Mouse (Mus musculus) CH12.LX (cell line): ENCODE measurements around the gene Cmtm8. TPM values are rescaled to one million over a fixed set of nuclear protein-coding genes. Genes with fewer than 3 reads are reported as not detected.
A peak's percentile ranks its signal among the peaks of the same experiment; 100 is the strongest.

Experiments used
- DNase-seq: peaks from one replicate; pipeline ENCODE4 v3.0.0-alpha.2; 2013; ENCODE audit errors: extremely low read depth
- H3K27ac ChIP-seq: 2 replicates; pipeline ENCODE4 v1.5.1; 2012; ENCODE audit warnings: low read depth, mild to moderate bottlenecking, control low read depth, moderate library complexity; ENCODE audit not compliant: insufficient read depth
- H3K27me3 ChIP-seq: replicated peaks from 2 replicates; pipeline ENCODE3; 2012; ENCODE audit warnings: inconsistent platforms
- H3K36me3 ChIP-seq, 2 experiments: replicated peaks in 1 of 2; 2 replicates each; pipeline versions ENCODE3 to v1.6.1; 2012; ENCODE audit warnings: inconsistent platforms in 1 of 2, low read length in 1 of 2, mild to moderate bottlenecking in 1 of 2, mixed read lengths in 1 of 2, moderate library complexity in 1 of 2; ENCODE audit not compliant: control insufficient read depth in 1 of 2, insufficient read depth in 1 of 2
- H3K4me1 ChIP-seq, 2 experiments: 2 replicates each; pipeline ENCODE4 v1.6.1; 2012; ENCODE audit warnings: inconsistent platforms in 1 of 2, moderate library complexity in 1 of 2; ENCODE audit not compliant: insufficient read depth in 2 of 2, control insufficient read depth in 1 of 2
- H3K4me2 ChIP-seq: 2 replicates; pipeline ENCODE4 v1.6.1; 2012; ENCODE audit warnings: low read depth, mild to moderate bottlenecking, control low read depth; ENCODE audit not compliant: poor library complexity, insufficient read depth, severe bottlenecking
- H3K4me3 ChIP-seq, 3 experiments: fragments of 150-350 bp in 1 of 3; sonication (generic) in 1 of 3; replicated peaks in 1 of 3; 2 replicates each; pipeline versions ENCODE3 to v1.5.1; 2011 to 2012; ENCODE audit warnings: low read depth in 2 of 3, low read length in 2 of 3, mild to moderate bottlenecking in 2 of 3, moderate library complexity in 2 of 3, control low read depth in 1 of 3, improper control_type of control experiment in 1 of 3, inconsistent platforms in 1 of 3, mixed read lengths in 1 of 3; ENCODE audit not compliant: poor library complexity in 1 of 3
- H3K79me2 ChIP-seq: replicated peaks from 2 replicates; pipeline ENCODE4 v1.6.1; 2012; ENCODE audit warnings: mild to moderate bottlenecking, moderate library complexity; ENCODE audit not compliant: control insufficient read depth, poor library complexity, insufficient read depth, severe bottlenecking; ENCODE audit errors: extremely low read depth
- H3K9ac ChIP-seq: 2 replicates; pipeline ENCODE4 v1.6.1; 2012; ENCODE audit warnings: low read depth, mild to moderate bottlenecking, control low read depth, moderate library complexity; ENCODE audit not compliant: insufficient read depth
- H3K9me3 ChIP-seq: replicated peaks from 2 replicates; pipeline ENCODE3; 2012; ENCODE audit warnings: low read length, inconsistent platforms, mixed read lengths
- BHLHE40 ChIP-seq: IDR thresholded peaks from 2 replicates; pipeline ENCODE4 v1.6.1; 2011; ENCODE audit warnings: mild to moderate bottlenecking, low read depth, low read length, improper control_type of control experiment
- CHD1 ChIP-seq: IDR thresholded peaks from 2 replicates; pipeline ENCODE4 v1.6.1; 2012; ENCODE audit warnings: low read depth, low read length, improper control_type of control experiment, inconsistent platforms
- CHD2 ChIP-seq: IDR thresholded peaks from 2 replicates; pipeline ENCODE4 v1.6.1; 2011; ENCODE audit warnings: low read length, improper control_type of control experiment
- CTCF ChIP-seq, 2 experiments: IDR thresholded peaks in 1 of 2; conservative IDR thresholded peaks in 1 of 2; 2 replicates each; pipeline ENCODE4 v1.5.1; 2011 to 2012; ENCODE audit warnings: low read depth in 2 of 2, low read length in 2 of 2, improper control_type of control experiment in 1 of 2, inconsistent platforms in 1 of 2, mild to moderate bottlenecking in 1 of 2, moderate library complexity in 1 of 2
- E2F4 ChIP-seq: IDR thresholded peaks from 2 replicates; pipeline ENCODE4 v1.6.1; 2011; ENCODE audit warnings: low read depth, low read length, improper control_type of control experiment; ENCODE audit not compliant: insufficient replicate concordance
- ELF1 ChIP-seq: IDR thresholded peaks from 2 replicates; pipeline ENCODE4 v1.6.1; 2014; ENCODE audit warnings: low read depth, mild to moderate bottlenecking, inconsistent platforms, low read length, improper control_type of control experiment
- EP300 ChIP-seq: IDR thresholded peaks from 2 replicates; pipeline ENCODE4 v1.6.1; 2011; ENCODE audit warnings: low read length, improper control_type of control experiment
- ETS1 ChIP-seq: conservative IDR thresholded peaks from 2 replicates; pipeline ENCODE4 v1.6.1; 2012; ENCODE audit warnings: low read depth, mild to moderate bottlenecking, inconsistent platforms, low read length, improper control_type of control experiment, moderate library complexity
- GABPA ChIP-seq: IDR thresholded peaks from 2 replicates; pipeline ENCODE4 v1.6.1; 2012; ENCODE audit warnings: low read depth, low read length, improper control_type of control experiment, inconsistent platforms; ENCODE audit not compliant: insufficient replicate concordance
- HCFC1 ChIP-seq: IDR thresholded peaks from 2 replicates; pipeline ENCODE4 v1.6.1; 2012; ENCODE audit warnings: low read depth, mild to moderate bottlenecking, inconsistent platforms, low read length, improper control_type of control experiment
- IRF4 ChIP-seq: IDR thresholded peaks from 2 replicates; pipeline ENCODE4 v1.6.1; 2014; ENCODE audit warnings: low read depth, mild to moderate bottlenecking, inconsistent platforms, low read length, improper control_type of control experiment
- JUN ChIP-seq: IDR thresholded peaks from 2 replicates; pipeline ENCODE4 v1.6.1; 2011; ENCODE audit warnings: low read depth, mild to moderate bottlenecking, low read length, improper control_type of control experiment, moderate library complexity; ENCODE audit not compliant: insufficient read depth
- JUND ChIP-seq: conservative IDR thresholded peaks from 2 replicates; pipeline ENCODE4 v1.6.1; 2011; ENCODE audit warnings: low read depth, low read length, improper control_type of control experiment
- MAX ChIP-seq: IDR thresholded peaks from 2 replicates; pipeline ENCODE4 v1.6.1; 2011; ENCODE audit warnings: low read length, improper control_type of control experiment
- MAZ ChIP-seq: IDR thresholded peaks from 2 replicates; pipeline ENCODE4 v1.6.1; 2012; ENCODE audit warnings: low read depth, mild to moderate bottlenecking, inconsistent platforms, low read length, improper control_type of control experiment, moderate library complexity
- MEF2A ChIP-seq: IDR thresholded peaks from 2 replicates; pipeline ENCODE4 v1.6.1; 2014; ENCODE audit warnings: low read depth, mild to moderate bottlenecking, inconsistent platforms, low read length, improper control_type of control experiment, borderline replicate concordance
- MXI1 ChIP-seq: IDR thresholded peaks from 2 replicates; pipeline ENCODE4 v1.6.1; 2011; ENCODE audit warnings: mild to moderate bottlenecking, low read depth, low read length, improper control_type of control experiment
- MYC ChIP-seq: IDR thresholded peaks from 2 replicates; pipeline ENCODE4 v1.6.1; 2011; ENCODE audit warnings: low read depth, mild to moderate bottlenecking, improper control_type of control experiment, low read length
- NELFE ChIP-seq: IDR thresholded peaks from 2 replicates; pipeline ENCODE4 v1.6.1; 2011; ENCODE audit warnings: low read depth, low read length, improper control_type of control experiment
- PAX5 ChIP-seq: IDR thresholded peaks from 2 replicates; pipeline ENCODE4 v1.6.1; 2012; ENCODE audit warnings: low read length, inconsistent platforms, mixed read lengths
- POLR2A ChIP-seq: IDR thresholded peaks from 2 replicates; pipeline ENCODE4 v1.6.1; 2011; ENCODE audit warnings: low read depth, mild to moderate bottlenecking, improper control_type of control experiment, low read length
- POLR2AphosphoS2 ChIP-seq: IDR thresholded peaks from 2 replicates; pipeline ENCODE4 v1.6.1; 2011; ENCODE audit warnings: low read depth, low read length, improper control_type of control experiment
- RAD21 ChIP-seq: IDR thresholded peaks from 2 replicates; pipeline ENCODE4 v1.6.1; 2011; ENCODE audit warnings: low read depth, mild to moderate bottlenecking, low read length, improper control_type of control experiment, moderate library complexity
- SIN3A ChIP-seq: IDR thresholded peaks from 2 replicates; pipeline ENCODE4 v1.6.1; 2012; ENCODE audit warnings: low read length, improper control_type of control experiment, inconsistent platforms
- SMC3 ChIP-seq: IDR thresholded peaks from 2 replicates; pipeline ENCODE4 v1.6.1; 2011; ENCODE audit warnings: low read depth, low read length, improper control_type of control experiment
- TBP ChIP-seq: conservative IDR thresholded peaks from 2 replicates; pipeline ENCODE4 v1.6.1; 2011; ENCODE audit warnings: low read depth, low read length, improper control_type of control experiment
- TCF12 ChIP-seq: IDR thresholded peaks from 2 replicates; pipeline ENCODE4 v1.6.1; 2014; ENCODE audit warnings: low read depth, mild to moderate bottlenecking, inconsistent platforms, low read length, improper control_type of control experiment
- UBTF ChIP-seq: IDR thresholded peaks from 2 replicates; pipeline ENCODE4 v1.6.1; 2012; ENCODE audit warnings: low read depth, mild to moderate bottlenecking, inconsistent platforms, low read length, improper control_type of control experiment, moderate library complexity
- USF1 ChIP-seq: IDR thresholded peaks from 2 replicates; pipeline ENCODE4 v1.6.1; 2014; ENCODE audit warnings: low read depth, mild to moderate bottlenecking, inconsistent platforms, low read length, improper control_type of control experiment
- dilution Hi-C: fragments of 300-500 bp; cut with MboI; formaldehyde crosslinking; loops from 2 replicates; pipeline ENCODE4 v1.14.3; 2020; ENCODE audit warnings: low sequenced_read_pairs; ENCODE audit not compliant: extremely low pct_unique_long_range_greater_than_20kb, extremely low pct_ligation_motif_present
- in situ Hi-C: fragments of 300-500 bp; cut with MboI; formaldehyde crosslinking; loops from 3 replicates; pipeline ENCODE4 v1.14.3; 2019; ENCODE audit warnings: low sequenced_read_pairs, low pct_ligation_motif_present, low pct_unique_long_range_greater_than_20kb, mixed read lengths
- polyA plus RNA-seq: library from polyadenylated mRNA; unstranded; fragments of >175 nt; gene quantifications from 2 replicates; pipeline ENCODE4 v1.2.1, GENCODE M21; 2012; ENCODE audit warnings: low read depth; ENCODE audit not compliant: insufficient read length
- total RNA-seq, 2 experiments: library from RNA; depleted of rRNA; stranded (reverse); fragments of 300-350 nt in 1 of 2; fragments of >200 nt in 1 of 2; gene quantifications; 2 replicates each; pipeline ENCODE4 v1.2.3; 2012 to 2014

The Cmtm8 gene
- total and polyA plus RNA-seq, 3 experiments = 1.6 to 4.1 (median 2.7) TPM

- Histone ChIP-seq H3K9ac (no peak overlapping the region), H3K27ac (0 out of 2 replicates have a peak overlapping the region, but pooled peaks have one; percentile 12), H3K27me3 (no peaks in the 10 kb centered on the region), H3K9me3 (peaks cover 4% of the 10 kb centered on the region), H3K79me2 (peaks cover 18% of the 10 kb centered on the region), H3K4me2 (peak overlapping the region; percentile 68), H3K4me1 (peaks cover 19 to 68% of the 10 kb centered on the region in 2 experiments), H3K4me3 (peak overlapping the region in 1 of 3 experiments; percentile 5), H3K36me3 (peaks cover 11 to 38% of the 10 kb centered on the region in 2 experiments)
- TF ChIP-seq UBTF (no peak), JUN (no peak), ELF1 (no peak), POLR2A (no peak), GABPA (no peak), MXI1 (no peak), MEF2A (no peak), CHD1 (no peak), SIN3A (no peak), E2F4 (no peak), MAX (no peak), HCFC1 (no peak), TCF12 (no peak), ETS1 (no peak), NELFE (no peak), RAD21 (no peak), JUND (no peak), POLR2AphosphoS2 (no peak), IRF4 (no peak), USF1 (no peak)
- dilution Hi-C loops (no loop called here), in situ Hi-C loops (no loop called here)
- no peak for DNase-seq
These were observed 66.5 kb downstream of the Cmtm8 start for GRCm38 (mm10) chr9:114777178-114778046.

GRCm38 (mm10) chr9:114776361-114776760, 67.6 kb downstream of the Cmtm8 start:
- DNase-seq = no peak
- Histone ChIP-seq H3K79me2 (peaks cover 18% of the 10 kb centered on the region), H3K4me3 (no peak overlapping the region), H3K9me3 (peaks cover 9% of the 10 kb centered on the region), H3K36me3 (peaks cover 18 to 49% of the 10 kb centered on the region in 2 experiments), H3K9ac (no peak overlapping the region), H3K4me1 (peaks cover 19 to 63% of the 10 kb centered on the region in 2 experiments), H3K27me3 (no peaks in the 10 kb centered on the region), H3K27ac (no peak overlapping the region), H3K4me2 (no peak overlapping the region)
- TF ChIP-seq JUND = no peak
- no peak for TF ChIP-seq ELF1
- TF ChIP-seq BHLHE40 = no peak
- no peak for TF ChIP-seq HCFC1
- TF ChIP-seq MYC = no peak
- TF ChIP-seq SMC3 = no peak
- no peak for TF ChIP-seq CHD2
- TF ChIP-seq IRF4 = no peak
- TF ChIP-seq JUN = no peak
- no peak for TF ChIP-seq MAZ
- no peak for TF ChIP-seq ETS1
- no peak for TF ChIP-seq PAX5
- no peak for TF ChIP-seq E2F4
- no peak for TF ChIP-seq POLR2AphosphoS2
- TF ChIP-seq MEF2A = no peak
- TF ChIP-seq GABPA = no peak
- no peak for TF ChIP-seq EP300
- TF ChIP-seq TBP = no peak
- TF ChIP-seq CTCF (conservative IDR thresholded peaks at IDR 0.05 in 1 of 2, IDR thresholded peaks at IDR 0.05 in 1 of 2; ENCODE audit: low read depth in 2 of 2, low read length in 2 of 2) = no peak
- dilution Hi-C loops = no loop called here
- in situ Hi-C loops = no loop called here
